Comparison of ENCODE assay signal across 8 mouse cellular contexts in the genomic region with DNA sequence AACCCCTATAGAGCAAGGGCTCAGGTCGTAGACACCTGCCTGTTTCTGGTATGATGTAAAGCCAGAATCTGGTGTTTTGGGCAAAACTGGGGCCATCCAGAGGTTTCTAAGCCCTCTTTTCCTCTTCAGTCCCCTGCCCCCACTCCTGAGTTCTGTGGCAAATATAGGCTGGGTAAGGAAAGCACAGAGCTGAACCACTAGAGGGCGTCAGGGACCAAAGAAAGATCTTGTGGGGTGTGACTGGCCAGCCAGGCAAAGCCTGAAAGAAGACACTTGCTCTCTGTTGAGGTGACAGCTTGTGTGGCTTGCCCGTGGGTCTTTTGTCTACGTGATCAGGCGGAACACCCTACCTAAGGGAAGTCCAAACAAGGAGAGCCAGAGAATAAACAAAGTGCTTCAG.
A peak's percentile ranks its signal among the peaks of the same experiment; 100 is the strongest.
DNase-seq lines count a peak whose midpoint lies in the region; ATAC-seq and TF ChIP-seq lines count a peak whose summit lies in the region.

No protein-coding gene starts in this region.

- H3K9me3 ChIP-seq in MEL (replicated peaks; ENCODE audit: insufficient read depth, low read length): no peaks in the 10 kb centered on the region
- H3K9me3 ChIP-seq in hindbrain, embryonic 13.5 days: no peaks in the 10 kb centered on the region

- H3K4me1 ChIP-seq in MEL (ENCODE audit: control insufficient read depth in 1 of 2, insufficient read depth in 2 of 2, low read length in 2 of 2): peaks cover 2 to 12% of the 10 kb centered on the region in 2 experiments; a peak in 3 of 4 replicates
- peaks cover 18% of the 10 kb centered on the region for H3K4me1 ChIP-seq in hindbrain, embryonic 13.5 days (replicated peaks)

- TF ChIP-seq RAD21 in MEL (IDR thresholded peaks at IDR 0.05; ENCODE audit: low read depth, low read length): peak; percentile 70

- peak; percentile 71; the same call in 1 of the 2 replicates for ATAC-seq in hindbrain, embryonic 13.5 days (ENCODE audit: low FRiP score)

- H3K27me3 ChIP-seq in MEL (ENCODE audit: control insufficient read depth in 1 of 2, insufficient read depth in 2 of 2, low read length in 2 of 2): peaks cover 0 to 3% of the 10 kb centered on the region in 2 experiments; a peak in 1 of 4 replicates
- no peaks in the 10 kb centered on the region for H3K27me3 ChIP-seq in hindbrain, embryonic 13.5 days

- no peak for TF ChIP-seq POLR2A in MEL (IDR thresholded peaks at IDR 0.05; ENCODE audit: control insufficient read depth in 1 of 2, insufficient read depth in 1 of 2, low read depth in 1 of 2, low read length in 2 of 2, poor library complexity in 1 of 2)

- no peak overlapping the region for H3K27ac ChIP-seq in MEL (ENCODE audit: control insufficient read depth, low read depth, low read length)
- H3K27ac ChIP-seq in hindbrain, embryonic 13.5 days: no peak overlapping the region

- no peak overlapping the region for H3K4me3 ChIP-seq in MEL (ENCODE audit: control insufficient read depth in 1 of 2, insufficient read depth in 1 of 2, low read depth in 2 of 2, low read length in 2 of 2)
- H3K4me3 ChIP-seq in hindbrain, embryonic 13.5 days: no peak overlapping the region

- H3K4me2 ChIP-seq in hindbrain, embryonic 13.5 days: peak overlapping the region; percentile 40

- 9% methylated on average over 5 of the region's 5 CpGs for WGBS in hindbrain, embryonic 13.5 days

- DNase-seq in MEL (ENCODE audit: low read depth, low spot score): peak; percentile 76
- peak; percentile 63 for DNase-seq in cerebellum, adult 9-11 months
- peak; percentile 35 to 57 for DNase-seq in frontal cortex, postnatal 14 days (ENCODE audit: low spot score in 2 of 2)
- peak; percentile 62 to 80 for DNase-seq in layer of hippocampus, postnatal 14 days (ENCODE audit: low spot score in 2 of 2)
- DNase-seq in lung, postnatal 25 days (ENCODE audit: low spot score): peak; percentile 83
- peak; percentile 52 for DNase-seq in retina, postnatal 7 days (ENCODE audit: low read depth, low spot score)
- peak; percentile 34 to 46 for DNase-seq in urinary bladder, adult 18-20 months (ENCODE audit: low spot score in 2 of 2)

- TF ChIP-seq CTCF in MEL (IDR thresholded peaks at IDR 0.05 in 2 of 3, conservative IDR thresholded peaks at IDR 0.05 in 1 of 3; ENCODE audit: control insufficient read depth in 1 of 3, insufficient read depth in 1 of 3, low read depth in 2 of 3, low read length in 3 of 3, poor library complexity in 1 of 3, severe bottlenecking in 1 of 3): peak; percentile 62 to 81 (median 73)

- no peak for TF ChIP-seq EP300 in MEL (IDR thresholded peaks at IDR 0.05; ENCODE audit: low read depth in 1 of 2, low read length in 2 of 2)

- no peaks in the 10 kb centered on the region for H3K79me2 ChIP-seq in MEL (ENCODE audit: control insufficient read depth, insufficient read depth, low read length, poor library complexity)

- peaks cover 0 to 17% of the 10 kb centered on the region in 2 experiments; a peak in 2 of 4 replicates for H3K36me3 ChIP-seq in MEL (ENCODE audit: control insufficient read depth in 1 of 2, insufficient read depth in 2 of 2, low read length in 2 of 2)
- no peaks in the 10 kb centered on the region for H3K36me3 ChIP-seq in hindbrain, embryonic 13.5 days

- no peak overlapping the region for H3K9ac ChIP-seq in MEL (ENCODE audit: control insufficient read depth, low read depth, low read length, poor library complexity, severe bottlenecking)
- H3K9ac ChIP-seq in hindbrain, embryonic 13.5 days: no peak overlapping the region

TF ChIP-seq in MEL, 35 proteins besides CTCF, POLR2A, EP300 and RAD21:
- peak; percentile 52 for TF ChIP-seq ZC3H11A (IDR thresholded peaks at IDR 0.05; ENCODE audit: low read depth, low read length)
- no peak; the same call in 1 of the 2 replicates for TF ChIP-seq CHD2 (IDR thresholded peaks at IDR 0.05; ENCODE audit: low read length)
- no peak for TF ChIP-seq JUND (IDR thresholded peaks at IDR 0.05; ENCODE audit: low read depth, low read length)
- TF ChIP-seq TBP (IDR thresholded peaks at IDR 0.05; ENCODE audit: low read depth, low read length): no peak
- TF ChIP-seq GABPA (IDR thresholded peaks at IDR 0.05; ENCODE audit: low read depth, low read length): no peak
- TF ChIP-seq BHLHE40 (IDR thresholded peaks at IDR 0.05; ENCODE audit: borderline replicate concordance, low read depth, low read length): 0 out of 2 replicates have a peak, but pooled peaks have one; percentile 15
- TF ChIP-seq POLR2AphosphoS2 (IDR thresholded peaks at IDR 0.05; ENCODE audit: low read length): no peak
- TF ChIP-seq MYC (IDR thresholded peaks at IDR 0.05; ENCODE audit: low read depth, low read length): no peak
- TF ChIP-seq E2F4 (IDR thresholded peaks at IDR 0.05; ENCODE audit: borderline replicate concordance, low read depth, low read length): no peak
- TF ChIP-seq SMC3 (IDR thresholded peaks at IDR 0.05; ENCODE audit: low read depth, low read length): peak; percentile 58
- TF ChIP-seq ZNF384 (IDR thresholded peaks at IDR 0.05; ENCODE audit: low read depth, low read length): no peak
- TF ChIP-seq HCFC1 (IDR thresholded peaks at IDR 0.05; ENCODE audit: low read depth, low read length): no peak
- no peak for TF ChIP-seq USF1 (IDR thresholded peaks at IDR 0.05; ENCODE audit: low read depth, low read length)
